Mouse (Mus musculus) liver, postnatal 0 days (tissue): ENCODE measurements at regions not wholly inside any gene's neighbourhood (a gene's known extent, or its start where the extent isn't known, plus 50 kb on each side); places are given as distances from the start of the nearest gene placed in this dataset.

Source experiments
- ATAC-seq: fragments of 200-750 bp; cut with Nextera tagmentation; 2 replicates; pipeline ENCODE4 v1.8.0; 2017; ENCODE audit warnings: mild to moderate bottlenecking, moderate library complexity
- DNase-seq: peaks from one replicate; pipeline ENCODE4 v3.0.0-alpha.2; 2016
- H3K27ac ChIP-seq: fragments of 300-500 bp; sonication (generic); 2 replicates; pipeline ENCODE4 v1.5.1; 2014; ENCODE audit warnings: antibody characterized with exemption, moderate library complexity, mild to moderate bottlenecking, low read depth
- H3K27me3 ChIP-seq: fragments of 300-500 bp; sonication (generic); 2 replicates; pipeline ENCODE4 v1.6.1; 2014; ENCODE audit warnings: low read length, control low read depth, mixed read lengths; ENCODE audit not compliant: insufficient read depth
- H3K36me3 ChIP-seq: fragments of 300-500 bp; sonication (generic); replicated peaks from 2 replicates; pipeline ENCODE4 v1.6.1; 2014; ENCODE audit warnings: mild to moderate bottlenecking, control low read depth, low read length, moderate library complexity, mixed read lengths; ENCODE audit not compliant: insufficient read depth
- H3K4me1 ChIP-seq: fragments of 300-500 bp; sonication (generic); 2 replicates; pipeline ENCODE4 v1.6.1; 2014; ENCODE audit warnings: antibody characterized with exemption, mild to moderate bottlenecking, control low read depth; ENCODE audit not compliant: insufficient read depth
- H3K4me2 ChIP-seq: fragments of 300-500 bp; sonication (generic); 2 replicates; pipeline ENCODE4 v1.6.1; 2014; ENCODE audit warnings: low read depth, mild to moderate bottlenecking, low read length, moderate library complexity, mixed read lengths
- H3K4me3 ChIP-seq: fragments of 300-500 bp; sonication (generic); 2 replicates; pipeline ENCODE4 v1.5.1; 2014; ENCODE audit warnings: low read depth, low read length
- H3K9ac ChIP-seq: fragments of 300-500 bp; sonication (generic); replicated peaks from 2 replicates; pipeline ENCODE4 v1.6.1; 2014; ENCODE audit warnings: mild to moderate bottlenecking, moderate library complexity
- H3K9me3 ChIP-seq: fragments of 300-500 bp; sonication (generic); 2 replicates; pipeline ENCODE4 v1.6.1; 2016; ENCODE audit warnings: mild to moderate bottlenecking, control low read depth, low read length, mixed read lengths
- CTCF ChIP-seq: sonication (generic); IDR thresholded peaks from 2 replicates; pipeline ENCODE4 v1.5.1; 2016; ENCODE audit warnings: antibody characterized with exemption, low read depth
- EP300 ChIP-seq: IDR thresholded peaks from 2 replicates; pipeline ENCODE4 v1.6.1; 2016; ENCODE audit warnings: antibody characterized with exemption, low read depth, mild to moderate bottlenecking
- WGBS: fragments of 180-500 bp; shearing (Covaris S2); extraction: QIAGEN DNeasy Blood & Tissue Kit; methylation state at CpG from one replicate; pipeline ENCODE4 v1.1.7; 2014; ENCODE audit not compliant: insufficient replicate concordance; 5-methylcytosine and 5-hydroxymethylcytosine counted together

DNA sequence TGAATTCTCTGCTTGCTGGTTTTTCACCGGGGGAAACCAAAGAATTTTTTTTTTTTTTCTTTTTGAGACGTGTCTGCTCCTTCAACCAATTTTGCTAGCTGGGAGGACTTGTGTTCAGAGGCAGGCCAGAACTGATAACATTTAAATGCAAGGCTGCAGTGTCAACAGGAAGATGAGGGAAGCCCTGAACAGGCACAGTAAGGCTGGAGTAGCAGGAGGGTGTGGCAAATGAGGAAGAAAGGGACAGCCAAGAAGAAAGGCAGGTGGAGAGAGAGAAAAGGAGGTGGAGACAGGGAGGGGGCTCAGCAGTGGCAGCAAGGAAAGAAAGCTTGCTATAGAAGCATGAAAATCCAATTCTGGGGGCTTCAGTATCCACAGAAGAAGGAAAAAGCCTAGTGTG lies 130.4 kb upstream of the Cadm1 start:
- DNase-seq = no peak

DNA sequence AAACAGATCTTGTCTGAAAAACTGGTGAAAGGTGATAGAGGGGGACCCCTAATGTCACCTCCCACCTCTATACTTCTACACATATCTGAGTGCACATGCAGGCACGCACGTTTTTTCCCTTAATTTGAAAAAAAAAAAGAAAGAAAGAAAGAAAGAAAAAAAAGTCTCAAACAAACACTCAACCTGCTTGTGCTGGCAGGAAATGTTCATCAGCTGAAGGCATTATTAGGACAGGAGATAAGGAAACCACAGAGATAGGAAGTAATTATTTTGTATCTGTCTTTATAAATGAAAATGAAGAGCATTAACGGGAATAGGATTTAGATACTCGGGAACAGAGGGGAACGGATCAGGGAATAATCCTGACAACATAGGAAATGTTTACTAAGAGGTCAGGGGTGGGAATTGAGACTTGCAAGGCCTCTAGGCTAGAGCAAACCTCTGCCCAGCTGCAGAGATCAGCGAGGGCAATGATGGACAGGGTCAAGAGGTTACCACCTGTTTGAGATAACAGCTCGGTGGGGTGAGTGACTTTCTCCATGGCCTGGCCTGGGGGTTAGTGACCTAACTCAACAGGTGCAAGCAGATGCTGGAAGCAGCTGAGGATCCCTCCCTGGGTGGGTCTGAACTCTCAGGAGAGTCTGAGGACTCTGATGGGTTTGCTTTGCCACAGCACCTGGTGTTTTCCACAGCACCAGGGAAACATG lies 129.7 kb upstream of the Cadm1 start:
- Histone ChIP-seq H3K27me3 (no peaks in the 10 kb centered on the region), H3K27ac (no peak overlapping the region), H3K4me1 (no peaks in the 10 kb centered on the region), H3K9me3 (no peaks in the 10 kb centered on the region), H3K36me3 (no peaks in the 10 kb centered on the region), H3K4me3 (no peak overlapping the region), H3K9ac (no peak overlapping the region), H3K4me2 (no peak overlapping the region)
- WGBS = 16% methylated on average over 7 of the region's 7 CpGs
- no peak for TF ChIP-seq CTCF
- TF ChIP-seq EP300 = no peak
- ATAC-seq (no peak), DNase-seq (no peak)

More for the DNA sequence above, 130.4 kb upstream of the Cadm1 start:
- Histone ChIP-seq H3K4me3 (no peak overlapping the region), H3K27ac (no peak overlapping the region), H3K9me3 (no peaks in the 10 kb centered on the region), H3K27me3 (no peaks in the 10 kb centered on the region), H3K4me2 (no peak overlapping the region), H3K4me1 (no peaks in the 10 kb centered on the region), H3K9ac (no peak overlapping the region), H3K36me3 (no peaks in the 10 kb centered on the region)
- TF ChIP-seq EP300 (no peak), CTCF (no peak)
- ATAC-seq = no peak
- WGBS = 16% methylated on average over 2 of the region's 2 CpGs

- H3K4me2 ChIP-seq = no peak overlapping the region
- H3K4me3 ChIP-seq = no peak overlapping the region
- H3K27me3 ChIP-seq = no peaks in the 10 kb centered on the region
- no peak overlapping the region for H3K27ac ChIP-seq
- H3K4me1 ChIP-seq = no peaks in the 10 kb centered on the region
- no peak overlapping the region for H3K9ac ChIP-seq
- 83% methylated on average over 11 of the region's 11 CpGs for WGBS
- no peaks in the 10 kb centered on the region for H3K9me3 ChIP-seq
- H3K36me3 ChIP-seq = no peaks in the 10 kb centered on the region
- no peak for ATAC-seq
- DNase-seq = no peak
- TF ChIP-seq EP300 = no peak
- no peak for TF ChIP-seq CTCF
These were observed 128.5 kb upstream of the Cadm1 start for GRCm38 (mm10) chr9:47401511-47401910.

DNA sequence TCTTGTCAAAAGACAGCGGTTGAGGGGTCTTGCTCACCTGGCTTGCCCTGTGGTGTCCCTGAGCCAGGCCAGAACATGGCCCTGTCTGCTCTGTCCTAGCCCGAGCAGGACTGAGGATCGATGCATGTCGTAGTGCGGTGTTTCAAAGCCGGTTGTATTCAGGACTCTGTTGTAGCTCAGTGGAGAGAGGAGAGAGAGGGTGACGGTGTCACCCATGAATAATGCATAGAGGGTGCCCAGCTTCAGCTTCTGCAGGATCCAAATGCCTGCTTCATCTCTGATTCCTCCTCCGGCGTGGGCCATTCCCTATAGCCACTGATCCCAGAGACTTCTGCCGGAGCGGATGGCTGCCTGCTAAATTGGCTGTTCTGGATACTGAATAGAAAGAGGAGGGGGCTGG lies 126.7 kb upstream of the Cadm1 start:
- Histone ChIP-seq H3K27ac (no peak overlapping the region), H3K4me1 (no peaks in the 10 kb centered on the region), H3K36me3 (no peaks in the 10 kb centered on the region), H3K27me3 (no peaks in the 10 kb centered on the region), H3K4me2 (no peak overlapping the region), H3K9me3 (no peaks in the 10 kb centered on the region), H3K9ac (no peak overlapping the region), H3K4me3 (no peak overlapping the region)
- ATAC-seq (no peak), DNase-seq (no peak)
- 84% methylated on average over 11 of the region's 11 CpGs for WGBS
- TF ChIP-seq EP300 = no peak
- no peak for TF ChIP-seq CTCF

DNA sequence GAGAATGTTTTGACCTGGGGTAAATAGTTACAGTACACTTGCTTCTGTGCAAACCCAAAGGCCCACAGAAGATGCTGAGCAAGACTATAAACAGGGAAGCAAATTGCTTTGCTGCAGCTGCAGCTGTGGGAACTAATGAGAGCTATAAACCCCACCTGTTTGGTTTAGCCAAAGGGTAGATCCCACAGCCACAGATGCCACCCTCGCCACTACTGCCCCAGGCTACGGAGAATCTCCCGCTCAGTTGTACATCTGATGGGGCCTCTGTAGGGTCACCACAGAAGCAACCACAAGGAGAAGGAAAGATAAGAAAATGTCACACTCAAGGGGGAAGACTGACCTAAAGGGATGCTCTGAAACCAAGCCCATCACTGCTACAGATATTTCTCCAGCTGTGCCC lies 125.2 kb upstream of the Cadm1 start:
- H3K27me3 ChIP-seq = no peaks in the 10 kb centered on the region
- no peak for DNase-seq
- H3K9ac ChIP-seq = no peak overlapping the region
- no peaks in the 10 kb centered on the region for H3K36me3 ChIP-seq
- H3K4me1 ChIP-seq = no peaks in the 10 kb centered on the region
- no peak for ATAC-seq
- no peak for TF ChIP-seq EP300
- no peak for TF ChIP-seq CTCF
- no peak overlapping the region for H3K4me2 ChIP-seq
- no peaks in the 10 kb centered on the region for H3K9me3 ChIP-seq
- no peak overlapping the region for H3K4me3 ChIP-seq
- no peak overlapping the region for H3K27ac ChIP-seq
- WGBS = 61% methylated on average over 3 of the region's 3 CpGs

DNA sequence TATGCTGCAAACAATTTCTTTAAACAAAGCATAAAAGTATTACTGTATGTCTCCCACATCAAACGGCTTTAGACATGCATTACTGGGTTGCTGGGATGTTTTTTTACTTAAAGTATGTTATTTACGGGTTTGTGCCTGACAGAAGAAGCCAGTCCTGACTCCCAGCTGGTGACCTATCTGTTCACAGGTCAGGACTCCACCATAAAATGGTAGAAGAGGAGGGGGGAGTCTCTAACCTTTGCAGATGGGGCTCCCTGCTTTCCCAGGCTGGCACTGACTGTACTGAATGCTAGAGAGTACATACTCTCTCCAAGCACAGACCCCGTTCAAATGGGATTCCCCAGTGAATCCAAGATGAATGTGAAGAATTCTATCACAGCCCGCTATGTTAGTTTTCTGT lies 124.4 kb upstream of the Cadm1 start:
- no peaks in the 10 kb centered on the region for H3K4me1 ChIP-seq
- TF ChIP-seq EP300 (no peak), CTCF (no peak)
- H3K27ac ChIP-seq = no peak overlapping the region
- no peak overlapping the region for H3K4me2 ChIP-seq
- WGBS = 67% methylated on average over 4 of the region's 4 CpGs
- ATAC-seq (no peak), DNase-seq (no peak)
- no peak overlapping the region for H3K4me3 ChIP-seq
- H3K36me3 ChIP-seq = no peaks in the 10 kb centered on the region
- H3K9ac ChIP-seq = no peak overlapping the region
- H3K9me3 ChIP-seq = no peaks in the 10 kb centered on the region
- H3K27me3 ChIP-seq = no peaks in the 10 kb centered on the region
